Mouse (Mus musculus): ENCODE measurements around the gene Sbk1. TPM values are rescaled to one million over a fixed set of nuclear protein-coding genes. Genes with fewer than 3 reads are reported as not detected.

Sbk1 gene
- polyA plus RNA-seq, 1 experiment from 2014 or later = 122 TPM

DNA sequence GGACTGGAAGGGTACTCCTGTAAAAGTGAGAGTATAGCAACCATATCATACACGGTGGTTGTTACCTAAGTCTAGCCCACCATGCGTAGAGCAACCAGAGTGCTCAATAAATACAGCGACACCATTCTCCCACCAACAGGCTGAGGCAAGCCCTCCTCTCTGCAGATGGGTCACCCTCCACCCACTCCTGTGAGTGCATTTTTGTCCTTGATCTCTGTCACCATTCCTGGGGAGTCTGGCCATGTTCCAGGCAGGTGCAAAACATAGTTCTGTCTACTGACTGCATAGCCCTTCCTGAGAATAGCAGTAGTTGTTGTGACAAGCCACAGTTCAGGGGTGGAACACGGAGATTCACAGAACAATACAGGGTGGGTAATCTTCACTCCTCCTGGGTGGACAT lies 12.0 kb downstream of the Sbk1 start:
- WGBS = 87% methylated on average over 4 of the region's 4 CpGs
- Histone ChIP-seq H3K27me3 (ENCODE audit: low read depth, poor library complexity, severe bottlenecking) (no peaks in the 10 kb centered on the region), H3K27ac (no peak overlapping the region), H3K36me3 (peaks cover 97% of the 10 kb centered on the region), H3K9me3 (replicated peaks) (no peaks in the 10 kb centered on the region), H3K4me3 (no peak overlapping the region), H3K4me1 (peaks cover 5% of the 10 kb centered on the region; the same call in 1 of the 2 replicates)
- no peak for DNase-seq (ENCODE audit: low spot score)

- H3K4me3 ChIP-seq = no peak overlapping the region
- no peaks in the 10 kb centered on the region for H3K9me3 ChIP-seq (replicated peaks)
- H3K27ac ChIP-seq = no peak overlapping the region
- H3K4me1 ChIP-seq = peaks cover 5% of the 10 kb centered on the region; the same call in 1 of the 2 replicates
- no peak for DNase-seq (ENCODE audit: low spot score)
- H3K36me3 ChIP-seq = peaks cover 97% of the 10 kb centered on the region
- H3K27me3 ChIP-seq (ENCODE audit: low read depth, poor library complexity, severe bottlenecking) = no peaks in the 10 kb centered on the region
- 84% methylated on average over 4 of the region's 4 CpGs for WGBS
Observed at GRCm38 (mm10) chr7:126284865-126285264, 12.4 kb downstream of the Sbk1 start.

GRCm38 (mm10) chr7:126285293-126286211 lies 13.1 kb downstream of the Sbk1 start:
- WGBS = 91% methylated on average over 12 of the region's 12 CpGs
- Histone ChIP-seq H3K4me1 (peaks cover 5% of the 10 kb centered on the region; the same call in 1 of the 2 replicates), H3K36me3 (peaks cover 97% of the 10 kb centered on the region), H3K4me3 (no peak overlapping the region), H3K27ac (no peak overlapping the region), H3K9me3 (replicated peaks) (no peaks in the 10 kb centered on the region), H3K27me3 (ENCODE audit: low read depth, poor library complexity, severe bottlenecking) (no peaks in the 10 kb centered on the region)
- no peak for DNase-seq (ENCODE audit: low spot score)

GRCm38 (mm10) chr7:126286311-126286710 lies 13.9 kb downstream of the Sbk1 start:
- H3K27ac ChIP-seq = no peak overlapping the region
- H3K27me3 ChIP-seq (ENCODE audit: low read depth, poor library complexity, severe bottlenecking) = no peaks in the 10 kb centered on the region
- no peak for DNase-seq (ENCODE audit: low spot score)
- peaks cover 97% of the 10 kb centered on the region for H3K36me3 ChIP-seq
- WGBS = 83% methylated on average over 2 of the region's 2 CpGs
- H3K9me3 ChIP-seq (replicated peaks) = no peaks in the 10 kb centered on the region
- peaks cover 5% of the 10 kb centered on the region; the same call in 1 of the 2 replicates for H3K4me1 ChIP-seq
- H3K4me3 ChIP-seq = no peak overlapping the region

GRCm38 (mm10) chr7:126287493-126288103 lies 15.2 kb downstream of the Sbk1 start:
- Histone ChIP-seq H3K4me3 (no peak overlapping the region), H3K27ac (no peak overlapping the region), H3K27me3 (ENCODE audit: low read depth, poor library complexity, severe bottlenecking) (no peaks in the 10 kb centered on the region), H3K4me1 (peaks cover 5% of the 10 kb centered on the region; the same call in 1 of the 2 replicates), H3K9me3 (replicated peaks) (no peaks in the 10 kb centered on the region), H3K36me3 (peaks cover 97% of the 10 kb centered on the region)
- WGBS = 64% methylated on average over 10 of the region's 10 CpGs
- no peak for DNase-seq (ENCODE audit: low spot score)

GRCm38 (mm10) chr7:126288104-126288497 lies 15.7 kb downstream of the Sbk1 start:
- H3K4me1 ChIP-seq = peaks cover 5% of the 10 kb centered on the region; the same call in 1 of the 2 replicates
- H3K4me3 ChIP-seq = no peak overlapping the region
- no peak overlapping the region for H3K27ac ChIP-seq
- no peak for DNase-seq (ENCODE audit: low spot score)
- peaks cover 99% of the 10 kb centered on the region for H3K36me3 ChIP-seq
- WGBS = 85% methylated on average over 2 of the region's 2 CpGs
- H3K27me3 ChIP-seq (ENCODE audit: low read depth, poor library complexity, severe bottlenecking) = no peaks in the 10 kb centered on the region
- no peaks in the 10 kb centered on the region for H3K9me3 ChIP-seq (replicated peaks)

DNA sequence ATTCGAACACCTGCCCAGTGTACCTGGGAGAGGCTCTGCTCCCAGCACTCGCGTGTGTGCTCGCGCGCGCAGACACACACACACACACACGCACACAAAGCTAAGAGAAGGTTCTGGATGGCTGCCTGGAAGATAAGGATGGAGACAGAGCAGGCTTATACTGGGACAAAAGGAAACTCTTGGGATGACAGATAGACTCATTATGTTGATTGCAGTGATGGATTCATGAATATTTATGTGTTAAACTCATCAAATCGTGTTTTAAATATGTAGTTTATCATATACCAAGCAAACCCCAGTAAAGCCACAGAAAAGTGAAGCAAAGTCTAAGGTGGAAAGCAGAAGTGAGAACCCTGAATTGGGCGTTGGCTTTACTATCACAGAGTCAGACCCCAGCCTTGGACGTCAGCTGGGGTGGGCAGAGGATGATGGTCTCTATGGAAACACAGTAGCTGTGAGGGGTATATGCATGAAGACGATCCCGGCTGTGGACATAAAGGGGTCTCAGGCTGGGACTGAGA lies 16.2 kb downstream of the Sbk1 start:
- H3K4me3 ChIP-seq = no peak overlapping the region
- no peaks in the 10 kb centered on the region for H3K27me3 ChIP-seq (ENCODE audit: low read depth, poor library complexity, severe bottlenecking)
- H3K9me3 ChIP-seq (replicated peaks) = no peaks in the 10 kb centered on the region
- H3K36me3 ChIP-seq = peaks cover 99% of the 10 kb centered on the region
- 91% methylated on average over 13 of the region's 13 CpGs for WGBS
- H3K4me1 ChIP-seq = peaks cover 5% of the 10 kb centered on the region; the same call in 1 of the 2 replicates
- H3K27ac ChIP-seq = no peak overlapping the region
- no peak for DNase-seq (ENCODE audit: low spot score)

DNA sequence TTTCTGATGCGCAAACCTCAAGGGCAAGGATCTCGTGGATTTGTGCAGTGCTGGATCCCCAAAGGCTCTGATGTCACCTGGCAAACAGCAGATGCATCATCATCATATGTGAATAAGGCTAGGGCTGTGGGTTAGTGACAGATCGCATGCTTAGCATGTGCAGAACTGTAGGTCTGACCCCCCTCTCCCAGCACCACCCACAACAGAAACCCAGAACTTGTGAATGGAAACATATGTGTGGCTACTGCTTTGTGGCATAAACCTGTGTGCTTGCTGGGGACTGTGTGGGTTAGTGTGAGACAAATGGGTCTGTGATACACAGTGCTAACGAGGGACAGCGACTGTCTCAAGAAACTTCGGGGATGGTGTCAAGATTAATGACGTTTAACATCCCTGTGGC lies 17.0 kb downstream of the Sbk1 start:
- Histone ChIP-seq H3K27me3 (ENCODE audit: low read depth, poor library complexity, severe bottlenecking) (no peaks in the 10 kb centered on the region), H3K36me3 (peaks cover 99% of the 10 kb centered on the region), H3K9me3 (replicated peaks) (no peaks in the 10 kb centered on the region), H3K4me3 (no peak overlapping the region), H3K4me1 (peaks cover 5% of the 10 kb centered on the region; the same call in 1 of the 2 replicates), H3K27ac (no peak overlapping the region)
- 84% methylated on average over 7 of the region's 7 CpGs for WGBS
- DNase-seq (ENCODE audit: low spot score) = no peak

DNA sequence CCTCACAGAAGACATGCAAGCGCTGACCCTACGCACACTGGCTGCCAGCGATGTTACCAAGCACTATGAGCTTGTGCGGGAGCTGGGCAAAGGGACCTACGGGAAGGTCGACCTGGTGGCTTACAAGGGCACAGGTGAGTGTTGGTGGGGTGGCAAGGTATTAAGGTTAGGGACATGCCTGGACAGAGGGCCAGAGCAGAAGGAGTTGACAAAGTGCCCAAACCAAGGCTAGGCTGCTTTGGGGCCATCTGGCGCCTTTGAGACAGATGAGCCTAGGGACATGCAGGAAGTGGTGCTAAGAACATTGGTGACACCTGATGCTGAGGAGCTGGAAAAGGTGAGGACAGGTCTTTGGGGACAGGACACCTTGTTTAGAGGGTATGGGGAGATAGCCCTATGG lies 17.5 kb downstream of the Sbk1 start:
- WGBS = 94% methylated on average over 7 of the region's 7 CpGs
- Histone ChIP-seq H3K36me3 (peaks cover 99% of the 10 kb centered on the region), H3K4me1 (peaks cover 5% of the 10 kb centered on the region; the same call in 1 of the 2 replicates), H3K27ac (no peak overlapping the region), H3K4me3 (no peak overlapping the region), H3K27me3 (ENCODE audit: low read depth, poor library complexity, severe bottlenecking) (no peaks in the 10 kb centered on the region), H3K9me3 (replicated peaks) (no peaks in the 10 kb centered on the region)
- DNase-seq (ENCODE audit: low spot score) = no peak

DNA sequence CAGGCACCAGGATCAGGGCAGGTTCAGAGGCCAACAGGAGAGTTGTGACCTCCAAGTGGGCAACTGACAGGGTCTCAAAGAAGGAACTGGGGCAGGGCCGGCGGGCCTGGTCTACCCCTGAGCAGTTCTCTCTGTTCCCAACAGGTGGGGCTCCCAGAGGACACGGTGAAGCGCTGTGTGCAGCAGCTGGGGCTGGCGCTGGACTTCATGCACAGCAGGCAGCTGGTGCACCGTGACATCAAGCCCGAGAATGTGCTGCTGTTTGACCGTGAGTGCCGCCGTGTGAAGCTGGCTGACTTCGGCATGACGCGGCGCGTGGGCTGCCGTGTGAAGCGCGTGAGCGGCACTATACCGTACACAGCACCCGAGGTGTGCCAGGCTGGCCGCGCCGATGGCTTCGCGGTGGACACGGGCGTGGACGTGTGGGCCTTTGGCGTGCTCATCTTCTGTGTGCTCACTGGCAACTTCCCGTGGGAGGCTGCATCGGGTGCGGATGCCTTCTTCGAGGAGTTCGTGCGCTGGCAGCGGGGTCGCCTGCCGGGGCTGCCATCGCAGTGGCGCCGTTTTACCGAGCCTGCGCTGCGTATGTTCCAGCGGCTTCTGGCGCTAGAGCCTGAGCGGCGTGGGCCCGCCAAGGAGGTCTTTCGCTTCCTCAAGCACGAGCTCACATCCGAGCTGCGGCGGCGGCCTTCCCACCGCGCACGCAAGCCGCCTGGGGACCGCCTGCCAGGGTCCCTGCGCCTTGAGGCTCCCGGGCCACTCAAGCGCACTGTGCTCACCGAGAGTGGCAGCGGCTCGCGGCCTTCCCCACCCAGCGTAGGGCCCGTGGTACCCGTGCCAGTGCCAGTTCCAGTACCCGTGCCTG lies 19.5 kb downstream of the Sbk1 start:
- Histone ChIP-seq H3K4me3 (no peak overlapping the region), H3K4me1 (peaks cover 5% of the 10 kb centered on the region; the same call in 1 of the 2 replicates), H3K27me3 (ENCODE audit: low read depth, poor library complexity, severe bottlenecking) (no peaks in the 10 kb centered on the region), H3K27ac (no peak overlapping the region), H3K9me3 (replicated peaks) (no peaks in the 10 kb centered on the region), H3K36me3 (peaks cover 85% of the 10 kb centered on the region)
- DNase-seq (ENCODE audit: low spot score) = no peak
- WGBS = 92% methylated on average over 72 of the region's 72 CpGs

DNA sequence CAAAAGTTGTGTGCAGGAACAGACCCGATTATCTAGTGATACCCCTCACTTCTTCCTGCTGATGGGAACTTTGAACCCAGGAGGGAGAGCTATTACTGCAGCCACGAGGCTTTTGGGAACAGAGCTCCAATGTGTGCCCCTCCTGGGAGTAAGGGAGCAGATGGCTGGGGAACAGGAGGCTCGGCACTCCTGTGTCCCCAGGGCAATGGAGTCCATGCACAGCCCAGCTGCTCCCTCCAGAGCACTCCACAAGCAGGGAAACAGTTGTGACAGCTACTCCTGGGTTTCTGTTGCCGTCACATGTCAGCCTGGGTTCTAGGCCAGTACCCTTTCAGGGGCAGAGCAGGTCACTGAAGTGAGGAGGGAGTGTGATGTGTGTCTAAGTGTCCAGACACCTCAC lies 20.7 kb downstream of the Sbk1 start:
- H3K27ac ChIP-seq = no peak overlapping the region
- H3K27me3 ChIP-seq (ENCODE audit: low read depth, poor library complexity, severe bottlenecking) = no peaks in the 10 kb centered on the region
- H3K4me1 ChIP-seq = no peaks in the 10 kb centered on the region
- 78% methylated on average over 4 of the region's 4 CpGs for WGBS
- peaks cover 74% of the 10 kb centered on the region for H3K36me3 ChIP-seq
- H3K4me3 ChIP-seq = no peak overlapping the region
- DNase-seq (ENCODE audit: low spot score) = no peak
- no peaks in the 10 kb centered on the region for H3K9me3 ChIP-seq (replicated peaks)

All from limb, embryonic 10.5 days (tissue).